Mouse (Mus musculus) embryonic fibroblast, embryonic 13.5 days (primary cell): Measurements from ENCODE around the gene 1190005I06Rik. TPM values are rescaled to one million over a fixed set of nuclear protein-coding genes. Genes with fewer than 3 reads are reported as not detected.
"Not testable (repeated sequence)": the region's sequence is repeated elsewhere in the genome, so short reads cannot be mapped to it uniquely, and the experiment has no call there.

Experiments
- H3K27ac ChIP-seq: 2 replicates; pipeline ENCODE4 v1.5.1; 2012; ENCODE audit warnings: low read length, control low read depth, inconsistent platforms; ENCODE audit not compliant: insufficient read depth
- H3K4me1 ChIP-seq: 2 replicates; pipeline ENCODE4 v1.6.1; 2011; ENCODE audit warnings: low read length; ENCODE audit not compliant: control insufficient read depth, insufficient read depth
- H3K4me3 ChIP-seq: 2 replicates; pipeline ENCODE4 v1.5.1; 2011; ENCODE audit warnings: mild to moderate bottlenecking, control low read depth, low read length; ENCODE audit not compliant: insufficient read depth
- CTCF ChIP-seq: IDR thresholded peaks from 2 replicates; pipeline ENCODE4 v1.5.1; 2011; ENCODE audit warnings: mild to moderate bottlenecking, control low read depth, low read length, moderate library complexity, borderline replicate concordance; ENCODE audit not compliant: insufficient read depth
- POLR2A ChIP-seq: IDR thresholded peaks from 2 replicates; pipeline ENCODE4 v1.6.1; 2011; ENCODE audit warnings: low read depth, mild to moderate bottlenecking, control low read depth, low read length, moderate library complexity
- polyA plus RNA-seq: library from polyadenylated mRNA; stranded (reverse); fragments of >200 nt; gene quantifications from 2 replicates; pipeline ENCODE4 v1.2.4, GENCODE M21; 2011; ENCODE audit warnings: low read depth; ENCODE audit not compliant: missing spikeins, insufficient read length

Gene 1190005I06Rik
- polyA plus RNA-seq, 1 experiment = 2.2 TPM

- no peak overlapping the region for H3K4me3 ChIP-seq
- no peak overlapping the region for H3K27ac ChIP-seq
- no peaks in the 10 kb centered on the region for H3K4me1 ChIP-seq
- peak; percentile 87 for TF ChIP-seq CTCF
- TF ChIP-seq POLR2A = no peak
Measured at GRCm38 (mm10) chr8:120683602-120684001, 36.2 kb upstream of the 1190005I06Rik start.

GRCm38 (mm10) chr8:120681113-120681512 lies 33.7 kb upstream of the 1190005I06Rik start:
- no peak overlapping the region for H3K4me3 ChIP-seq
- no peaks in the 10 kb centered on the region for H3K4me1 ChIP-seq
- TF ChIP-seq POLR2A (no peak), CTCF (no peak)
- H3K27ac ChIP-seq = no peak overlapping the region

- peak; percentile 66; the same call in 1 of the 2 replicates for TF ChIP-seq CTCF
- not testable (repeated sequence) for H3K4me3 ChIP-seq, H3K27ac ChIP-seq, H3K4me1 ChIP-seq
Measured at GRCm38 (mm10) chr8:120680405-120680804, 33.0 kb upstream of the 1190005I06Rik start.

GRCm38 (mm10) chr8:120679629-120680387 lies 32.4 kb upstream of the 1190005I06Rik start:
- Histone ChIP-seq H3K27ac (no peak overlapping the region), H3K4me1 (no peaks in the 10 kb centered on the region), H3K4me3 (no peak overlapping the region)
- TF ChIP-seq POLR2A (no peak), CTCF (no peak)

- no peak for TF ChIP-seq POLR2A
- peak; percentile 75 for TF ChIP-seq CTCF
- Histone ChIP-seq H3K4me3 (no peak overlapping the region), H3K27ac (no peak overlapping the region), H3K4me1 (no peaks in the 10 kb centered on the region)
Measured at GRCm38 (mm10) chr8:120678447-120678846, 31.0 kb upstream of the 1190005I06Rik start.

- H3K27ac ChIP-seq = no peak overlapping the region
- H3K4me3 ChIP-seq = no peak overlapping the region
- no peaks in the 10 kb centered on the region for H3K4me1 ChIP-seq
- no peak for TF ChIP-seq POLR2A
- no peak for TF ChIP-seq CTCF
Measured at GRCm38 (mm10) chr8:120675718-120676117, 28.3 kb upstream of the 1190005I06Rik start.

- H3K4me3 ChIP-seq = no peak overlapping the region
- H3K4me1 ChIP-seq = no peaks in the 10 kb centered on the region
- TF ChIP-seq POLR2A (no peak), CTCF (no peak)
- no peak overlapping the region for H3K27ac ChIP-seq
Measured at GRCm38 (mm10) chr8:120673298-120673697, 25.9 kb upstream of the 1190005I06Rik start.

GRCm38 (mm10) chr8:120672626-120673229 lies 25.3 kb upstream of the 1190005I06Rik start:
- no peak overlapping the region for H3K4me3 ChIP-seq
- no peaks in the 10 kb centered on the region for H3K4me1 ChIP-seq
- TF ChIP-seq POLR2A = no peak
- TF ChIP-seq CTCF = no peak
- H3K27ac ChIP-seq = no peak overlapping the region

- no peak overlapping the region for H3K27ac ChIP-seq
- H3K4me1 ChIP-seq = no peaks in the 10 kb centered on the region
- no peak overlapping the region for H3K4me3 ChIP-seq
- TF ChIP-seq POLR2A (no peak), CTCF (no peak)
Measured at GRCm38 (mm10) chr8:120671775-120672174, 24.3 kb upstream of the 1190005I06Rik start.

- Histone ChIP-seq H3K4me3 (peak within 1 kb of the TSS; percentile 98), H3K27ac (peak within 1 kb of the TSS; percentile 39), H3K4me1 (peaks cover 4% of the 10 kb centered on the region; the same call in 1 of the 2 replicates)
- TF ChIP-seq POLR2A (no peak), CTCF (no peak)
Measured at GRCm38 (mm10) chr8:120668374-120668905, 21.0 kb upstream of the 1190005I06Rik start, which contains the start of gene Emc8. TSS of gene Emc8 (minus strand) at chr8:120668573.
